Mouse (Mus musculus): ENCODE results near the gene Atp11a.

The Atp11a gene

GRCm38 (mm10) chr8:12907730-12908129 is 150.9 kb downstream of the Atp11a start:
- no peak for DNase-seq (ENCODE audit: low spot score)

GRCm38 (mm10) chr8:12912011-12912410 is 155.2 kb downstream of the Atp11a start:
- no peak for DNase-seq (ENCODE audit: low spot score)

GRCm38 (mm10) chr8:12915187-12916006 is 158.6 kb downstream of the Atp11a start:
- DNase-seq (ENCODE audit: low spot score) = no peak

GRCm38 (mm10) chr8:12916156-12916900 is 159.5 kb downstream of the Atp11a start:
- DNase-seq (ENCODE audit: low spot score) = no peak

- no peak for DNase-seq (ENCODE audit: low spot score)
Observed at GRCm38 (mm10) chr8:12917029-12917428, 160.2 kb downstream of the Atp11a start.

GRCm38 (mm10) chr8:12917831-12918230 is 161.0 kb downstream of the Atp11a start:
- DNase-seq (ENCODE audit: low spot score) = no peak

Measured in T-cell, adult 2 months (primary cell).